Mouse (Mus musculus) gastrocnemius, postnatal 25 days (tissue): ENCODE measurements around the gene Aurka. TPM values are rescaled to one million over a fixed set of nuclear protein-coding genes. Genes with fewer than 3 reads are reported as not detected.

Source experiments
- DNase-seq: peaks from one replicate; pipeline ENCODE4 v3.0.0; 2022
- total RNA-seq, 2 experiments: library from RNA; stranded (reverse); gene quantifications; 1 replicate in 1 of 2; 2 replicates in 1 of 2; pipeline ENCODE4 v1.2.3; 2021

The Aurka gene
- total RNA-seq, 2 experiments from 2014 or later: 3.3 to 3.6 TPM

- no peak for DNase-seq
These were observed 42.1 kb downstream of the Aurka start for GRCm38 (mm10) chr2:172328248-172328647.

DNA sequence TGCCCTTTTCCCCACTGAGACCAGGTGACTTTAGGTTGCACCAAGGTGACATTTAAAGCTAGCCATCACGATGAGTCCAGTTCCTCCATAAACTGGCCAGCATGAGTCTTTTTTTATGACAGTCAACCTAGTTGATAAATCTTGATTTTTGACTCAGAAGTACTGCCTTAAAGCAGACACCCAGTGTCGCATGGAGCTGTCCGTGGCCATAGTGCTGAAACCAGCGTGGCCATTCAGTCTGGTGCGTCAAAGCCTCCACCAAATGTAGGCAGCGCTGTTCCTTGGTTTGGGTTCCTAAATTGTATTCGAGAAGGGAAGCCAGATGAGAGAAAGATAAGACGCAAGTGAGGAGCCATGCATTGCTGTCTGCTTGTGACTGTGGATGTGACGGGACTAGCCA is 49.5 kb downstream of the Aurka start:
- no peak for DNase-seq

DNA sequence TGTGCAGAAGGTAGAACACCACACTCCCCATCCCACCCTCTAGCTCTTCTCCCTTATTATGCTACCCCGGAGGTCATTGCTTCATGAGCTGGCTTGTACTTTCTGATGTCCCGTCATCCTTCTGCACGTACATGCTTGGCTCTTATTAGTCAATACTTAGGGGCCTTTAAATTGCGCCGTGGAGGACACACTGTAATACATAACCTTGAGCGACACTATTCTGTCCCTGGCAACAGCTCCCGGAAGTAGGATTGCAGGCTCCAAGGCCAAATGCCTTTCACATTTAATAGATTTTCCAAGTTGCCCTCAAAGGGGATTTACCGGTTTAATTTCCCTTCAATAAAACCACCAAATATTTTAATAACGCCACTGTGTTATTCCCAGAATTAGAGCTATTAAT is 58.6 kb downstream of the Aurka start:
- DNase-seq: no peak

DNA sequence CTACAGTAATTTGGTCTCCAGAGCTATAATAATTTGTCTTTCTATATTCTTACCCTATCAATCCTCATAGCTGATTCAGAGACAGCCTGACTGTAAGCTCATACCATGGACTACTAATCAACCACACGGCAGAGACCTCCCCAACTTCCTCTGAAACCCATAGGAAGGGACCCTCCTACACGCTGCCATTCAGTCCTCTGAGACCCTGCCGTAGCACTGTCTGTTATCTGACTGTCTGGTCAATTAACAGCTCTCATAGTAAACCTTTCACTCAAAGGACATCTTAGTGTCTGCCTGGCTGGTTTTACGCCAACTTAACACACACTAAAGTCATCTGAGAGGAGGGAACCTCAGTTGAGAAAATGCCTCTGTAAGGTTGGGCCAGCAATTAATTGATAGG is 63.8 kb downstream of the Aurka start:
- DNase-seq: no peak

Other genes with a start within 250 kb of the Aurka start
- gene Mc3r, start 122.0 kb downstream of the Aurka start, total RNA-seq: not detected
- gene Fam210b, start 25.0 kb downstream of the Aurka start, total RNA-seq: 1 to 10 TPM; 3.2 to 3.4 TPM
- 10 to 100 TPM; 13.2 to 16.3 TPM for gene Cstf1, start 146 bp upstream of the Aurka start, total RNA-seq
- gene Cass4, start 23.3 kb upstream of the Aurka start, total RNA-seq: under 1 TPM; 0.23 to 0.27 TPM
- 10 to 100 TPM; 28.4 to 29.4 TPM for gene Rtf2, start 70.0 kb upstream of the Aurka start, total RNA-seq
- gene Gcnt7, start 88.1 kb upstream of the Aurka start, total RNA-seq: not detected
- under 1 TPM; 0.40 to 0.56 TPM for gene Fam209, start 102.0 kb upstream of the Aurka start, total RNA-seq
- not detected for gene Tfap2c, start 179.1 kb upstream of the Aurka start, total RNA-seq